Mouse (Mus musculus) gastrocnemius, adult 2 months (tissue): ENCODE measurements around the gene Nlrc5. TPM values are rescaled to one million over a fixed set of nuclear protein-coding genes. Genes with fewer than 3 reads are reported as not detected.
A peak's percentile ranks its signal among the peaks of the same experiment; 100 is the strongest.

Experiments
- DNase-seq: peaks from one replicate; pipeline ENCODE4 v3.0.0; 2022
- H3K27ac ChIP-seq: fragments of 200-600 bp; 2 replicates; pipeline ENCODE4 v1.8.1; 2022; ENCODE audit warnings: mild to moderate bottlenecking
- H3K4me3 ChIP-seq: fragments of 200-600 bp; 2 replicates; pipeline ENCODE4 v1.8.1; 2022; ENCODE audit warnings: mild to moderate bottlenecking, moderate library complexity
- CTCF ChIP-seq: fragments of 200-600 bp; IDR thresholded peaks from 2 replicates; pipeline ENCODE4 v1.8.1; 2022; ENCODE audit warnings: antibody characterized with exemption, mild to moderate bottlenecking, moderate library complexity
- intact Hi-C: fragments of 180-260 bp; cut with DNase I; formaldehyde crosslinking; loops from one replicate; pipeline ENCODE4 v1.15.1; 2025
- total RNA-seq, 2 experiments: library from RNA; stranded (reverse); gene quantifications; 2 replicates each; pipeline ENCODE4 v1.2.3; 2021

The Nlrc5 gene
- total RNA-seq, 2 experiments from 2014 or later = 0.43 to 1.1 TPM

DNA sequence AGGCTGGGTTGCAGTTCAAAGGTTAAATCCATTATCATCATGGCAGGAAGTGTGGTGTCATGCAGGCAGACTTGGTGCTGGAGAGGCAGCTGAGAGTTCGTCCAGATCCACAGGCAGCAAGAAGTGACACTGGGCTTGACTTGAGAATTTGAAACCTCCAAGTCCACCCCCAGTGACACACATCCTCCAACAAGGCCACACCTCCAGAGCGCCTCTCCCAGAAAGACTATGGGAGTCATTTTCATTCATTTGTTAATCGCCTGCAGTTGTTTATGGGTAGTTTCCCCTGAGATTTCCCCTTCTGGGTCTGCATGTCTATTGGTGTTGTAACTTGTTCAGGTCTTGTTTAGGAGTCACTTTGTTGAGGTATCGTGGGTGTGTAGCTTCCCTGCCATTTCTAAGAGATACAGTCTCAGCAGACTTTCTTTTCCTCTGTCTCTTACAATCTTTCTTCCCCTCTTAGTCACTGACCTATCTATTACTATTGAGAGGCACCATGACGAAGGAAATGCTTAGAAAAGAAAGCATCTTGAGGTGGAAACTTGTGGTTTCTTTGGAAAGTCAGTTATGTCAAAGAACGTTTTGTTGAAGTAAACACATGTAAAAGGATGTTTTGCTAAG, 19.8 kb downstream of the Nlrc5 start:
- intact Hi-C loops = no loop called here

DNA sequence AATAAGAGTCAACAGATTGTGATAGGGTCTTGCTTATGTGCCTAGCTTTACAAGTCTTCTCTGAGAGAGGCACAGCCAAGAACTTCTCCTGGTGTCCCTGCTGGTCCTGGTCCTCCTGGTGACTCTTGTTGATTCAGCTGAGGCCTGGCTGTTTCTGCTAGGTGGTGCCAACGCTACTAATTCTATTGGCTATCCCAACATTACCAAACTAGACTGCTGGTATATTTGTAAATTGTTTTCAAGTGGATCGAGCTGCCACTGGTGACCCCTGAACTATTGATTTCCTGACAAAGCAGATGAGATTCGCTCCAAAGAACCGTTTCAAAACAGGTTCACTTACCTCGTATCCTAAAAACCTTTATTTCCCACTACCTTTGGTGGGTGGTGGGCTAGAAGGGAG, 20.7 kb downstream of the Nlrc5 start:
- no peak for DNase-seq
- Histone ChIP-seq H3K4me3 (no peak overlapping the region), H3K27ac (no peak overlapping the region)
- no peak for TF ChIP-seq CTCF
- intact Hi-C loops = no loop called here

More for the DNA sequence above, 19.8 kb downstream of the Nlrc5 start:
- Histone ChIP-seq H3K27ac (no peak overlapping the region), H3K4me3 (no peak overlapping the region)
- no peak for TF ChIP-seq CTCF
- no peak for DNase-seq

- intact Hi-C loops = no loop called here
- no peak overlapping the region for H3K27ac ChIP-seq
- no peak for DNase-seq
- H3K4me3 ChIP-seq = no peak overlapping the region
- TF ChIP-seq CTCF = no peak
Measured at GRCm38 (mm10) chr8:94456071-94456470, 21.9 kb downstream of the Nlrc5 start.

DNA sequence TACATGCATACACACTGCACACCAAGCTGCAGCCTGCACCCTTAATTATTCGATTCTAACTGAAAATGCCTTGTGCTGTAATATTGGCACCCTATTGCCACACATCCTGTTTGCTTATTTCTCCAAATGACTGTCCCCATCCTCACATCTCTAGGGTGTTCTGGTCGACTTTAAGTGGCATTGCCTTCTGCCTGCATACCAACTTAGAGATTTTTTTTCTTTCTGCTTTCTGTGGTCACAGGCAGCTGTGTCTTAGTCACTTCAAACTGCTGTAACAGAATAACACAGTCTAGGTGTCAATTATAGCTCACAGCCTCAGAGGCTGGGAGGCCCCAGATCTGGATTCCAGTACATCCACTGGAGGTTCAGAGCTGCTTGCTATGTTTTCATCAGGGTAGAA, 24.4 kb downstream of the Nlrc5 start:
- DNase-seq = no peak
- TF ChIP-seq CTCF = no peak
- intact Hi-C loops = no loop called here
- H3K27ac ChIP-seq = no peak overlapping the region
- H3K4me3 ChIP-seq = no peak overlapping the region

- Histone ChIP-seq H3K4me3 (no peak overlapping the region), H3K27ac (no peak overlapping the region)
- TF ChIP-seq CTCF = no peak
- intact Hi-C loops = no loop called here
- no peak for DNase-seq
Measured at GRCm38 (mm10) chr8:94469656-94470055, 35.5 kb downstream of the Nlrc5 start.

- Histone ChIP-seq H3K4me3 (no peak overlapping the region), H3K27ac (no peak overlapping the region)
- TF ChIP-seq CTCF = no peak
- intact Hi-C loops = no loop called here
- no peak for DNase-seq
Measured at GRCm38 (mm10) chr8:94470794-94471193, 36.6 kb downstream of the Nlrc5 start.

DNA sequence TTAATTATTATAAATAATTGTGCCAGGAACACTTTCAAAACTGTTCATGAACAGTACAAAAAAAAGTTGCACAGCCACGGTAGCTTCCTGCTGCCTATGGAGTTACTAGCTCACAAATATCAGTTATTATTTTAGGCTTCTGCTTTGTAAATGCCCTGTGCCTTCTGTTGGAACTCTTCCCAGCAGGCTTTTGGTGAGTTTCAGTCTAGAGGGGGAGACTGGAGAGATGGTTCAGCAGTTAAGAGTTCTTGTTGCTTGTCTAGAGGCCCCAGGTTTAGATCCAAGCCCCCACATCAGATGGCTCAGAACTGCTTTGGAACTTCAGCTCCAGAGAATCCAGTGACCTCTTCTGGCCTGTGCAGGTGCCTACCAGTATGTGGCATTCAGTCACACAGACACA, 37.1 kb downstream of the Nlrc5 start:
- no peak overlapping the region for H3K4me3 ChIP-seq
- TF ChIP-seq CTCF = no peak
- no peak overlapping the region for H3K27ac ChIP-seq
- intact Hi-C loops = no loop called here
- no peak for DNase-seq

DNA sequence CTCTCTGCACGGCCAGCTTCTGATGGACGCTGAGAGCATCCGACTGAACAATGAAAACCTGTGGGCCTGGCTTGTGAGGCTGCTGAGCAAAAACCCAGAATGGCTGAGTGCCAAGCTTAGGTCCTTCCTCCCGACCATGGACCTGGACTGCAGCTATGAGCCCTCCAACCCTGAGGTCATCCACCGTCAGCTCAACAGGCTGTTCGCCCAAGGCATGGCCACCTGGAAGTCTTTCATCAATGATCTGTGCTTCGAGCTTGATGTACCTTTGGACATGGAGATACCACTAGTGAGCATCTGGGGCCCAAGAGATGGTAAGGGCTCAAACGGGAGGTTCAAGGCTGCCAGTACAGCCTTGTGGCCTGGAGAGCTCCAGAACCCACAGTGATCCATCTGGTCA, 38.6 kb downstream of the Nlrc5 start:
- no peak for TF ChIP-seq CTCF
- no peak for DNase-seq
- Histone ChIP-seq H3K4me3 (no peak overlapping the region), H3K27ac (no peak overlapping the region)
- intact Hi-C loops = no loop called here

DNA sequence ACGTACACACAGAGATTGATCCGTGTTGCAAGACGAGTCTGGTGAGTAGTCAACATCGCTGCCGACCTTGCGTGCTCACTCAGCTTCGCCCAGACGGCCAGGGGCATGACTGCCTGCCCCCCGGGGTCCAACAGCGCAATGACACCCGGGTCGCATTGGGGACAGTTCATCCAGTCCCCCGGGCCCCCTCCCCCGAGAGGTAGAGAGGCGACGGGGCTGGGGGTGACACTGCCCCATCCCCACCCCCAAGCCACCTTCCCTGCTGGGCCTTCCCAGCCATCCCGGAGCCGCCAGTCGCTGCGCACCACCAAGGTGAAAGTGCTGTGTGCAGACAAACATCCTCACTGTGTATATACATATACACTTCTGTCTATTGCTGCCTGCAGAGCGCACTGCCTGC, 39.3 kb downstream of the Nlrc5 start:
- H3K4me3 ChIP-seq = no peak overlapping the region
- intact Hi-C loops = no loop called here
- H3K27ac ChIP-seq = no peak overlapping the region
- DNase-seq = no peak
- no peak for TF ChIP-seq CTCF

DNA sequence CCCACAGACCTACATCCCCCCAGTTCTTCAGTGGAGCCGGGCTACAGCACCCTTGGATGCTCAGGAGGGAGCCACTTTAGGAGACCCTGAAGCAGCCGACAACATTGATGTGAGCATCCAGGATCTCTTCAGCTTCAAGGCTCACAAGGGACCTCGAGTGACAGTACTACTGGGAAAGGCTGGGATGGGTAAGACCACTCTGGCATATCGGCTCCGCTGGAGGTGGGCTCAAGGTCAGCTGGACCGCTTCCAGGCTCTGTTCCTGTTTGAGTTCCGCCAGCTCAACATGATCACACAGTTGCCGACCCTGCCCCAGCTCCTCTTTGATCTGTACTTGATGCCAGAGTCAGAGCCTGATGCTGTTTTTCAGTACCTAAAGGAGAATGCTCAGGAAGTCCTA, 41.6 kb downstream of the Nlrc5 start:
- TF ChIP-seq CTCF = no peak
- DNase-seq = no peak
- intact Hi-C loops = no loop called here
- Histone ChIP-seq H3K4me3 (no peak overlapping the region), H3K27ac (no peak overlapping the region)

DNA sequence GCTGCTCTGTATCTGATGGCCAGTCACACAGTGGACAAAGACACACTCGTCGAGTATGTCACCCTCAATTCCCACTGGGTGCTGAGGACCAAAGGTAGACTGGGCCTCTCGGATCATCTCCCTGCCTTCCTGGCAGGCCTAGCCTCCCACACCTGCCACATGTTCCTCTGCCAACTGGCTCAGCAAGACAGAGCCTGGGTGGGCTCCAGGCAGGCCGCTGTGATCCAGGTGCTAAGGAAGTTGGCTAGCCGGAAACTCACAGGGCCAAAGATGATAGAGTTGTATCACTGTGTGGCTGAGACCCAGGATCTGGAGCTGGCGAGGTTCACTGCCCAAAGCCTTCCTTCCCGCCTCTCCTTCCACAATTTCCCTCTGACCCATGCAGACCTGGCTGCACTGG, 42.7 kb downstream of the Nlrc5 start:
- no peak for DNase-seq
- Histone ChIP-seq H3K4me3 (no peak overlapping the region), H3K27ac (no peak overlapping the region)
- no peak for TF ChIP-seq CTCF
- intact Hi-C loops = no loop called here

DNA sequence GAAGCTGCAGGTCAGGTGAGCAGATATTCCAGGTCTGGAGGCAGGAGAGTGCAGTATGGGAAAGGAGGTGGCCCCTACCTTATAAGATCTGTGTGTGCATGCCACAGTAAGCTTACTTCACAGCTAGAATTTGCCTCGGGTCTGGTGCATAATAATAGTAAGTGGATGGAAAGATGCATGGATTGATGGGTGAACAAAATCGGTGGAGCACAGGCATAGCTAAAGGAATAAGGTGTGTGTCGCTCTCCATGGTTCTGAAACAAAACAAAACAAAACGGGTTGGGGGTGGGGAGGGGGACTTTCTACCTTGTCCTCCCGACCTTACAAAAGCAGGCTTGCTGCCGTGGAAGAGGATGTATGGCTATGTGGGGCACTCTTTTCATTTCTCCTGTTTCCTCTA, 47.9 kb downstream of the Nlrc5 start:
- no peak for DNase-seq
- no peak for TF ChIP-seq CTCF
- intact Hi-C loops = no loop called here
- H3K4me3 ChIP-seq = no peak overlapping the region
- H3K27ac ChIP-seq = no peak overlapping the region

GRCm38 (mm10) chr8:94485288-94485687, 51.1 kb downstream of the Nlrc5 start:
- DNase-seq = no peak
- TF ChIP-seq CTCF = no peak
- intact Hi-C loops = loop anchor here (2.0 kb wide), 1 partner anchor 154 kb away; no protein-coding TSS in a partner anchor
- no peak overlapping the region for H3K27ac ChIP-seq
- H3K4me3 ChIP-seq = peak overlapping the region; percentile 57; the same call in 1 of the 2 replicates

GRCm38 (mm10) chr8:94485882-94486281, 51.7 kb downstream of the Nlrc5 start:
- intact Hi-C loops = loop anchor here (2.0 kb wide), 1 partner anchor 155 kb away; no protein-coding TSS in a partner anchor
- H3K4me3 ChIP-seq = peak overlapping the region; percentile 57
- TF ChIP-seq CTCF = peak; percentile 70
- DNase-seq = peak; percentile 69
- peak overlapping the region; percentile 46 for H3K27ac ChIP-seq

GRCm38 (mm10) chr8:94488016-94488415, 53.9 kb downstream of the Nlrc5 start:
- no peak overlapping the region for H3K4me3 ChIP-seq
- H3K27ac ChIP-seq = no peak overlapping the region
- TF ChIP-seq CTCF = no peak
- intact Hi-C loops = no loop called here
- DNase-seq = no peak
